Mouse (Mus musculus) erythroid progenitor cell, adult 5-6 weeks (primary cell): ENCODE results near the gene Irf7. TPM values are rescaled to one million over a fixed set of nuclear protein-coding genes. Genes with fewer than 3 reads are reported as not detected.

Experiments
- ATAC-seq: replicated peaks from 2 replicates; pipeline ENCODE4 v1.8.0; 2016; ENCODE audit warnings: moderate number of reproducible peaks, mild to moderate bottlenecking, moderate TSS enrichment, inconsistent platforms; ENCODE audit not compliant: poor library complexity, low FRiP score, severe bottlenecking
- total RNA-seq, 2 experiments: library from RNA; stranded (forward) in 1 of 2; stranded (reverse) in 1 of 2; fragments of 150-400 nt in 1 of 2; fragments of 186-747, 209-891 nt in 1 of 2; gene quantifications; 2 replicates each; pipeline versions ENCODE4 v1.2.3 to v1.2.4; 2015 to 2017; ENCODE audit warnings: low replicate concordance in 2 of 2

Gene Irf7
- total RNA-seq, 2 experiments from 2014 or later = 52.8 to 68.6 TPM

DNA sequence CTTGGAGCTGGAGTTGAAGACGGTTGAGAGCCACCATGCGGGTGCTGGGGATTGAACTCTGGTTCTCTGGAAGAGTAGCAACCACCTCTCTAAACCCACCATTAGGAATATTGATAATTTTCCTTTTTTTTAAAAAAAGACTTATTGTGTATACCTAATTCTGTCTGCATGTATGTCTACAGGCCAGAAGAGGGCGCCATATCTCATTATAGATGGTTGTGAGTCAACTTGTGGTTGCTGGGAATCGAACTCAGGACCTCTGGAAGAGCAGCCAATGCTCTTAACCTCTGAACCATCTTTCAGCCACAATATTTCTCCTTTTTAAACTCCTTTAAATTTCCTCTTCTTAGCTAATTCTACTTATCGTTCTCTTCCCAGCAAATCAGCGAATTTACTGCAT lies 39.7 kb downstream of the Irf7 start:
- no peak for ATAC-seq

DNA sequence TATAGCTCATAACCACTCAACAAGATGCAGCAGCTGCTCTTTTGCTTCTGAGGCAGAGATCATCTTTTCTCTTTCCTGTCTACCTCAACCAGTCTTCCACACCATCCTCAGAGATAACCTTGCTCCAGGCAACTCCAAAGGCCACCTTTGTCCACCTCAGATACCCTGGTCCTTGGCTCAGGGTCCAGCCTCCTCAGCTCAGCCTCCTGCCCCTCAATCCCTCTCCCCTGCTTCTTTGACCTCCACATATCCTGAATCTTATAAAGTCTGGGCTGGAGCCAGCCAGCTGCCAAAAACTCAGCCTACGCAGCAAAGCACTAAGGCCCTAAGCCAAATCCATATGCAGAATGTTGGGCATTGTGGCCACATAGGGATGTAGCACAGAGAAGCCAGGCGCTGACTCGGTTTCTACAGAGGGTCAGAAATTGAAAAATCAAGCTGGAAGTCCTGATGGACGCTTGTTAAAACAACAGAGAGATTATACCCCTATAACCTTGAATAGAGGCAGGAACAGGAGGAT lies 43.5 kb downstream of the Irf7 start:
- ATAC-seq = no peak

DNA sequence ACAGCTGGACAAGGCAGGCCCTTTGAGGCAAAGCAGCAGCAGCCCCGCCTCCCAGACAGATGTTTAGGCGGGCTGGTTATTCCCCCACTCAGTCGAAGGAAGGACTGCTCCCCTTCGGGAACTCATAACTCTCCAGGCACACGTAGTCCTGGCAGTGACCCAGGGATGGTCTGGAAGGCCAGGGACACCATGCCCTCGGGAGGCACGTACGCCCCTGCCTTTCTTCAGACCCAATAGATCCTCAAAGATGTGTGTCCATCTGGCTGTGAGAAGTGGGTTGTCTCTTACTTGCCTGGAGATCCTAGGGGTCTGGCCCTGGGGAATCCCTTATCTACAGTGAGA lies 44.2 kb downstream of the Irf7 start:
- ATAC-seq = no peak

DNA sequence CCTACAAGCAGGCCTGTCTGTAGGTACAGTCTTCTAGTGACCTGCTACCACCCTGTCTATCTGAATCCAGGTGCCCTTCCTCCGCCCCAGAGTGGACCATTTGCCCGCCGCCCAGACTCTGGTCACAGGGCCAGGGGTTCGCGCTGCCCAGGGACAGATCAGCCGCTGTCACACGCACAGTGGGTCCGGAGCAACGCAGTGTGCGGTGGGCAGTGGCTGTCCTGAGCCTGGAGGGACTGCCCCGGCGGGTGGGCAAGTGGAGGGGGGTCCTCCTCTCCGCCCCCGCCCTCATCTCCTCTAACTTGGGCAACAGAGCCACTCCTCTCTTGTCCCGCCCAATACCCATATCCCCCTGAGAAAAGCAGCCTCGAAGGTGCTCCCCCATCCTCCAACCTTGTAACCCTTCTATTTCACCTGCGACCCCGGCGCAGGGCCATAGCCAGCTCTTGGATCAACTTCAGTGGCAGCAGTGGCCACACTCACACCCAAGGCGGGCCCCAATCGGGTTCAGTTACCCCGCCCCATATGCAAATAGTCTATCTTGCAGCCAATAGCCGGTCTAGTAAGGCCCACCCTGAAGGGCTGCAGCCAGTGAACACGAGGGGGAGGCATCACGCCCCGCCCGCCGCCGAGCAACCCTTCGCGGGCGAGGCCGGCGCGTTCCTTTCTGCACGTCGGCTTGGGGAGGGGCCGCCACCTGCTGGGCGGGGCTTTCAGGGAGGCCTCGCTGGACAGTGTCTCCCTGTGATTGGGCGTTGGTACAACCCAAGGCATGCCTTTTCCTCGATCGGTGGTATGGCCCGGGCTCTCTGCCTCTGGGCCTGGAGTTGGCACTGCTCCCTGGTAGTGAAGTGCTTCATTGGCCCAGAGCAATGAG lies 44.8 kb downstream of the Irf7 start:
- peak; percentile 87 for ATAC-seq

DNA sequence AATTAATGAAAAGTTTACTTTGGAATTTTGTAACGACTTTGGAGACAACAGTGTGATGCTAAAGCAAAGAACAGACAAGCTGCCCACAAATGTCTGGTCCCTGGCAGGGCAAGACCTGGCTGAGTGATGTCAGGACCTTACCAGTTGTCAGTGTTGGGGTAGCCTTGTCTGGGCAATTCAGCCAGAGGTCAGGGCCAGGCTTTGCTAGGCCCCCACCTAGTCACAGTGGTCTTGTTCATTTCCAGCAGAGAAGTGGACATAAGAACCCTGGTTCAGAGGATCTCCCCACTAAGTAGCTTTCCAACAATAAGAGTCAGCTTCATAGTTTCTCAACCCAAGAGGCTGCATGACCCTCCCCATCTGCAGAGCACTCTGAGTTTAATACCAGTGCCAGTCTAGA lies 45.9 kb downstream of the Irf7 start:
- no peak for ATAC-seq

DNA sequence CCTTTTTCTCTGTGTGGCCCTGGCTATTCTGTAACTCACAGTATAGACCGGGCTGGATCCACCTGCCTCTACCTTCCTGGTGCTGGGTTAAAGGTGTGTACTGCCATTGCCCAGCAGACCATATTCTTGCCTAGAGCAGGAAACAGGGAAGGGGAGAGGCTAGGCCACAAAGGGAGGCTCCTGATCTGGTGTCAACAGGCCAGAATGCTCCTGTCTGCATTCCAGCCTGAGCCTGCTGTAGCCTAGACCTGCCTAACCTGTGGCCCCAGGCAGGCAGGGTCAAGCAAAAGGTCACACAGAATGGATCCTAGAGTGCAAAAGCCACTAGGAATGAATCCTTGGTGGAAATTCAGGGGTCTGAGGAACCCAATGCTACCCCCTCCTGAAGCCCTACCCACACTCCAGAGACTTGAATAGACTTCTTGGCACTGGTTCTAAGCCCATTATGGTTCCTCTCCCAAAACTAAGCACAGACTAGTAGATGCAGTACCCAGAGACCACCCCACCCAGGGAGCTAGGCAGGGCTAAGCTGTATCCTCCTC lies 46.7 kb downstream of the Irf7 start:
- no peak for ATAC-seq

DNA sequence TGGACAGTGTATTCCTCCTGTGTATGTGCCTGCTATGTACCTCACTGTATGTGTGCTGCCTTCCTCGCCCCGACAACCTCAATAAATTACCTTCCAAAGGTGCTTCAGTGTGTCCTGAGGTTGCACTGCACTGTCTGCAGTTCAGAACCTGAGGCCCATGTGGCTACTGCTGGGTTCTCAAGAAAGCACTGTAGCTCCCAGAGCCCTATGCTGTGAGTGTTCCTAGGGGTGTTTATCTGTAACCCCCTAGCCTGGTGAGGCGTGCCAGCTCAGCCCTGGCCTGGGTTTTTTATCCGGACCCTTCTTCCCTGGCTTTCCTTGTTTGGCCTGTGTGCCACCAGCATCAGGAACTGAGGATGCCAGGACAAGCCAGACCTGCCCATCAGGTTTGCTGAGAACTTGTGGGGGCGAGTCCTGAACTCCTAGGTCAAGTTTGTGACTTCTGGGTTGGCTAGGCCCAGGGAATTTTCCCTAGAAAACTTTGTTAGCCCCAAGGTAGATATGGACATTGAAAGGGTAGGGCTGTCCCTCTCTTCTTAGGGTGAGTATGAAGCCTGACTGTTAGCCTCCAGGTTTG lies 47.6 kb downstream of the Irf7 start:
- no peak for ATAC-seq

DNA sequence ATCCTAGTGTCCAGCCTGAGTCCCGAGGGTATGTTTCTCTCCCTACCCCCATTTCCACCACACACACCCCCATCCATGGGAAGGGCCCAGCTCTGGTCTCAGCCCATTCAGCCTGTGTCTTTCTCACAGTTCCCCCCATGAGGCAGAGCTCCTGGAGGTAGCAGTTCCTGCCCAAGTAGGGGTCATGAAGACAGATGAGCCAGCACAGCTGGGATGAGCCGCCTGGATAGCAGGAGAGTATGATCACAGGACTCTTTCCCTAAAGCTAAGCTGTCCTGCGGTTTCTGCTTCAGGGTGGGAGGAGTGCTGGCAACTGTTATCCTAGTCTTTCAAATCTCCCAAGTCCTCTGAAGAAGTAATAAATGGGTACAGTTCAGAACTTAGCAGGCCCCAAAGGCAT lies 48.1 kb downstream of the Irf7 start:
- no peak for ATAC-seq

DNA sequence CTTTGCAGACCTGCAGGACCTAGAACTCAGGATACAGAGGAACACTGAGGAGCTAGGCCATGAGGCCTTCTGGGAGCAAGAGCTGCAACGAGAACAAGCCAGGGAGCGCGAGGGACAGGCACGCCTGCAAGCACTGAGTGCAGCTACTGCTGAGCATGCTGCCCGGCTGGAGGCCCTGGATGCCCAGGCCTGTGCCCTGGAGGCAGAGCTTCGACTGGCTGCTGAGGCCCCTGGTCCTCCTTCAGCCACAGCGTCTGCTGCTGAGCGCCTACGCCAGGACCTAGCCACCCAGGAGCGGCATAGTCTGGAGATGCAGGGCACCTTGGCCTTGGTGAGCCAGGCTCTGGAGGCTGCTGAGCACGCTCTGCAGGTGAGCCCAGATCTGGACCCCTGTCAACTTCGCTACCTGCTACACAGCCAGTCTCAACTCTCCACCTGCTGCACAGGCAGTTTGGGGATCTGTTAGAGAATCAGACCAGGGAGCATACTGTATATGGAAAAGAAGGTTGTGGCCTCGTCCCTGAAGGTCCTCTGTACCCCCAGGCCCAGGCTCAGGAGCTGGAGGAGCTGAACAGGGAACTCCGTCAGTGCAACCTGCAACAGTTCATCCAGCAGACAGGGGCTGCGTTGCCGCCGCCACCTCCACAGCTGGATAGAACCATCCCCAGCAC lies 48.8 kb downstream of the Irf7 start:
- no peak for ATAC-seq

DNA sequence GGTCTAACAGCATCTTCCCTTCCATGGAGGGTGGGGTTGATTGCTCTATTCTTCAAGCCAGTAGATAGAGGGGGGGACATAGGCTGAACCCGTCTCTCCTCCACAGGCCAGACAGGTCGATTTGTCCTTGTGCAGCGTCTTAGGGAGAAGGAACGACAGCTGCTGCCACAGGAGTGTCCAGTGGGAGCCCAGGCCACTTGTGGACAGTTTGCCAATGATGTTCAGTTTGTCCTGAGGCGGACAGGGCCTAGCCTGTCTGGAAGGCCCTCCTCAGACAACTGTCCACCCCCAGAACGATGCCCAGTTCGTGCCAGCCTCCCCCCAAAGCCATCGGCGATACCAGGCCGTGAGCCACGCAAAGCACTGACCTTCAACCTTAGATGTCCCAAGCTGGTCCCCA lies 49.4 kb downstream of the Irf7 start:
- no peak for ATAC-seq

DNA sequence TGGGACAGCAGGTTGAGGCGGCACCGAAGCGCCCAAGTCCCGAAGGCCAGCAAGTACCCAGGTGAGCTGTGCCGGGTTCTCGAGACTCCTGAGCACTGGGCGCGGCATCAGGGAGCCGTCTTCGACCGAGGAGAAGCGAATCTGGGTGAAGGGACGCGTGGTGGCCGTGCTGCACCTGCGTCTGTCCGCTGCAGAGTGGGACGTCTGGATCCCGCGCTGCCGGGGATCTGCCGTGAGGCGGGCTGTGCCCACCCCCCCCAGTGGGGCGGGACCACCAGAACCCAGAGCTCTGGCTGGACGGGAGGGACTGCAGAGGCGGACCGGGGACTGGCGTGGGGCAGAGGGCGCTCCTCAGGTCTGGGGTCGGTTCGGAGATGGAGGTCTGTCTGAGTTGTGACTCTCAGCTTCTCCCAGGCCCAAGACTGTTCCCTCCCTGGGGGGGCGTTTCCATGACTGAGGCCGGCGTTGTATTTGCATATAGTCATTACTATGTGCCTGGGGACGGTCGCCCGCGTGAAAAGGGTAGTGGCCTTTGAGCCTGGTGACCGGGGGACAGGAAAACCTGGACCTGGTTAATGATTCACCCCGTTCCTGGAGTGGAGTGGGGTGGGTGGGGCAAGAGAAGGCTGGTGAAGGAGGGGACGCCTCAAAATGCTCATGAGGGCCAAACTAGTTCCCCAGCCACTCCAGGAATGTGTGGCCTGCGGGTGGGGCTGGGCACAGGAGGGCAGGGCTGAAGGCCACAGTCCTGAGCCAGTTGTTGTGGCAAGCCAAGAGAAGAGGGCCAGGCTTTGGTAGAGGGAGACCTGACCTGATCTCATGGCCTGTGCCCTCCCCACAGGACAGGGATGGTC lies 50.2 kb downstream of the Irf7 start:
- peak; percentile 15 for ATAC-seq

DNA sequence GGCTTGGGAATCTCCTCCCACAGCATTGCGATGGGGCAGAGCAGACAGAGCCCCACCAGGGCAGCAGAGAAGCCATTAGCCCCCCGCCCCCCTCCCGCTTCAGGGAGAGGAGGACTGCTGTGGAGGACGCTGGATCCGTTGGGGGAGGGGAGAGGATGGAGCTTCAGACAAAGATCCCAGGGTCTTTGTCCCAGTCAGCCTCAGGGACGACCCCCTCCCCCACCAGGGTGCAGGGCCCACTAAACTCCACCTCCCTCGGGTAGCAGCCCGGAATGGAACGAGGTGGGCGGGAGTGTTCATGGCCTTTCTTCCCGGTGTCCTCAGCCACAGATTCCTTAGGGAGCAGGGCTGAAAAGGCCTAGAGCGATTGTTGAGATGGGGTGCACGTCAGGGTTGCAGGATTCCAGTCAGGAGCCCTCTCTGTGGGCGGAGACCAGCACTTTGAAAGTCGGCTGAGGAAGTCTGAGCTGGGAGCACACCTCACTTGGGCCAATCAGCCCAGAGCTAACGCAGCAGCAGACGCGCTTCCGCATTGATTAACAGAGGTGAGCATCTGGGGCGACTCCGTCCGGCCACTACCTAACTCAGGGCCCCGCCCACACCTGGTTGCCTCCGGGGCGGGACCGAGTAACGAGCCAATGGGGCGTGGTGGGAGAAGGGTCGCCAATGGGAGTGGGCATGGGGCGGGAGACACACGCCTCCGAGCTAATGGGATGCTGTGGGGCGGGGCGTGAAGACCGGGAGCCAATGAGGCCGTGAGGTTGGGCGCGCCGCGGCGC lies 51.0 kb downstream of the Irf7 start, which contains the start of gene Rassf7:
Rassf7 (plus strand) TSS at position 760 of the 779 bp plus-strand sequence.
- ATAC-seq = peak; percentile 88

DNA sequence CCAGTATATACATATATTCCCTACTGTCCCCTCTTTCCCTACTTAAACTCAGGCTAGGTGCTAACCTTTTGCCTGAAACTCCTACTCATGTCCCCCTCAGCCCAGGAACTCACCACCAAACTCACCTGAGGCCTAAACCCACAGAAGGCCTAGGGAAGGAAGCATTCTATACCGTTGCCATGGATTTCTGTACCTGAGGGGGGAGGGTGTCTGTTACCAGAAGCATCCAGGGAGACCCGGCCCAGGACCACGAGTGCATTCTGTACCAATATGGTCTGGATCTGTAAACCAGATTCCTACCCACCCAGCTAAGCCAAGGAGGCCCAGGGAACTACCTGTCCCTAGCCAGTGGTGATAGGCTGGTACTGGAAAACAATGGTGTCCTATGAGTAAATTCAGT lies 52.0 kb downstream of the Irf7 start:
- no peak for ATAC-seq

DNA sequence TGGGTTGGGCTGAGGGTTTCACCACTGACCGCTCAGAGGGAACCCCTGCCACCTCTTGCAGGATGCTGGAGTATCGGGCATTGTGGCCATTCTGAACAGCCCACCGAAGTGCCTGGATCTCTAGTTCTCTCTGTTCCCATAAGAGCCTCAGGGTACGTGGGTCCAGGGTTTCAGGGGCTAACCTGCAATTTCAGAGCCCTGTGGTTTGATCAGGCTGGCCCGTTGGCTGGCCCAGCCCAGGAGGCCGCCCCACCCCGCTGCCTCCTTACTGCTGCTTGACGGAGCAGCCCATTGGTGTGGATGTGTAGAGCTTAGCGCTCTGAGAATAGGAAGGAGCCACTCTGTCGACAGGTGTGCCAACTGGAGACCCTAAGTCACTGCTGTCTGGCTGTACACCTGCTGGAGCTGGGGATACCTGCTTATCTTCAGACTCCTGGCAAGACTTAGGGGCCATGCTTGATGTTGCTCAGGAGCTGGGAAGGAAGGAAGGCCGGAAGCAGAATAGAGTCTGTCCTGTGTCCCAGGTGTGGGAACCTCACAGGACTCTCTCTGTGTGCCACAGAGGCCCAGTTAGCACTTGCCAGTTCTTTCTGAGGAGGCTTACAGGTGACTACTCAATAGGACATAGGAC lies 52.6 kb downstream of the Irf7 start, which contains the start of gene Lmntd2:
Lmntd2 (minus strand) TSS at position 476 of the 631 bp plus-strand sequence.
- no peak for ATAC-seq

DNA sequence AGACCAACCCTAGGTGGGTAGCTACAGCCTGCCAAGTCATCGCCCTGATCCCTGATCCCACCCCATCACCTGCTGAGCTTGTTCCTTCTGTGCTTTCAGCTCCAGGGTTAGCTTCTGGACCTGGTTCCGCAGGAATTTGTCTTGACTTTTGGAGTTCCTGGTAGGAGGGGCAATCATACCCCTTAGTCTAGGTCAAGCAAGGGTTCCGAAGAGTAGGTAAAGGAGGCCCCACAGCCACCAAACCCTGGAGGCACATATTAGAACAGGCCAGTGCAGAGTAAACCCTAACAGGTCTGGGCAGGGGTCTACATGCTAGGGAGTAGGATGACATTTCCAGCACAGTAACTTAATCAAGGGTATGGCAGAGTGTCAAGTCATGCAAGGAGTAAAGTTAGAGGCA lies 53.1 kb downstream of the Irf7 start:
- ATAC-seq = no peak
